Mouse (Mus musculus) heart, postnatal 0 days (tissue): Measurements from ENCODE around the gene Umad1.

Experiments
- CTCF ChIP-seq: IDR thresholded peaks from 2 replicates; pipeline ENCODE4 v1.5.1; 2016; ENCODE audit warnings: antibody characterized with exemption, control low read depth, low read depth
- EP300 ChIP-seq: IDR thresholded peaks from 2 replicates; pipeline ENCODE4 v1.6.1; 2016; ENCODE audit warnings: antibody characterized with exemption, low read depth

DNA sequence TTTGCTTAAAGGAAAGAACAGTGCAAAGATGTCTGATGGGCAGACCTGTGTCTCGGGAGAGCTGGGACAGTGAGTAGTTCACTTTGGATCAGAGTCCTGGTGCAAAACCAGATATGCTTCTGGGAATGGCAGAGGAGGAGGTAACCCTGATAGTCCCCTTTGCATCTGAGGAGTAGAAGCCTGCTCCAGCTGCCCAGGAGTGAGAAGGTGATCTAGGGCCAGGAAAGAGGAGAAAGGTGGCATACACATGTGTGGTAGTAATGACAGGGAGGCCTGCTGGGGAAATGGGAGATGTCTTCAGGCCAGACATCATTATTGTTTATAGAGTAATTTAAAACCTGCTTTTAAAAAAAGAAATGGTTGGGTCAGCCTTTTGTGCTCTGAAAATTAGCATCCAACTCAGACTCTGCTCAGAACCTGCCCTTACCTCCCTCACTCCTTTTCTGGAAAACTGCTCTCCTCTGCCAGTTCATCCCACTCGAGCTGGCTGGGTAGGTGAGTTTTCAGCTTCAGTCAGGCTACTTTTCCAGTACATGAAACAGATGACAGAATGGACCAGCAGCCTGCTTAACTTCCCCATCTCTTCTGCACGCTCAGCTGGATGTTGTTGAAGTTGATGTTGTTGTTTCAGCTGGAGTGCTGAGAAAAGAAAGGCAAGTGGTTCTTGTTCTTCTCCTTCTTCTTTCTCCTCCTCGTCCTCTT is 160.5 kb downstream of the Umad1 start:
- TF ChIP-seq CTCF (no peak), EP300 (no peak)
